Mouse (Mus musculus) thymus, adult 2 months (tissue): ENCODE measurements at regions not wholly inside any gene's neighbourhood (a gene's known extent, or its start where the extent isn't known, plus 50 kb on each side); places are given as distances from the start of the nearest gene placed in this dataset.

Experiments used
- CTCF ChIP-seq: fragments of 200-500 bp; IDR thresholded peaks from 2 replicates; pipeline ENCODE4 v1.5.1; 2012; ENCODE audit warnings: mild to moderate bottlenecking, control low read depth, low read length, moderate library complexity, borderline replicate concordance; ENCODE audit not compliant: control insufficient read depth, poor library complexity, insufficient read depth; ENCODE audit errors: extremely low read depth
- POLR2A ChIP-seq: fragments of 200-500 bp; IDR thresholded peaks from 2 replicates; pipeline ENCODE4 v1.6.1; 2012; ENCODE audit warnings: mild to moderate bottlenecking, low read length, control low read depth, moderate library complexity; ENCODE audit not compliant: control insufficient read depth, poor library complexity, insufficient read depth; ENCODE audit errors: extremely low read depth

DNA sequence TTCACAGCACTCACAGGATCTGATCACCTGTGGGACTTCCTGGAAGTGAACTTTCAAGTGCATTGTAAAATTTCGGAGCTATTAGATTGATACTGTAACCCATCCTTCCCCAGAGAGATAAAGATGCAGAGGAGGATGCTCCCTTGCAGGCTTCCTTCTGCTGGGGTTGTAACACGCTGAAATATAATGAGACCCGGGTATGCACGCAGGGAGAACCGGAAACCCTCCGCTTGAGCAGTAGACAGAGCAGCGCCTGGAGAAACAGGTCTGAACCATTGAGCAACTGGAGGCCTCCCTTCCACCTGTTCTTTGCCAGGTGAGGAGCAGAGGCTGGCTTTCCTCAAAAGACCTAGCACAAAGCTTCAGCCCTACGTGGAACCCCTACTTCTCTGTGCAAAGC lies 135.3 kb downstream of the Diras2 start:
- TF ChIP-seq CTCF (no peak), POLR2A (no peak)
